Mouse (Mus musculus) brain, embryonic 14.5 days (tissue): ENCODE measurements at regions not wholly inside any gene's neighbourhood (a gene's known extent, or its start where the extent isn't known, plus 50 kb on each side); places are given as distances from the start of the nearest gene placed in this dataset.

Experiments
- CTCF ChIP-seq: fragments of 200-500 bp; IDR thresholded peaks from 2 replicates; pipeline ENCODE4 v1.5.1; 2012; ENCODE audit warnings: inconsistent platforms, mild to moderate bottlenecking, moderate library complexity, borderline replicate concordance; ENCODE audit not compliant: insufficient read depth, insufficient read length; ENCODE audit errors: extremely low read depth
- POLR2A ChIP-seq: fragments of 200-500 bp; IDR thresholded peaks from 2 replicates; pipeline ENCODE4 v1.6.1; 2012; ENCODE audit warnings: mild to moderate bottlenecking, inconsistent platforms, borderline replicate concordance; ENCODE audit not compliant: poor library complexity, insufficient read depth, insufficient read length, severe bottlenecking; ENCODE audit errors: extremely low read depth

- no peak for TF ChIP-seq POLR2A
- no peak for TF ChIP-seq CTCF
Observed at GRCm38 (mm10) chr7:135935180-135935579, 219.0 kb upstream of the Mki67 start.
